Mouse (Mus musculus) ES-E14 (cell line): ENCODE data around the gene Meis3. TPM values are rescaled to one million over a fixed set of nuclear protein-coding genes. Genes with fewer than 3 reads are reported as not detected.

ENCODE experiments used
- DNase-seq: peaks from one replicate; pipeline ENCODE4 v3.0.0-alpha.2; 2013; ENCODE audit warnings: low read depth, low spot score
- H3K27ac ChIP-seq: 2 replicates; pipeline ENCODE4 v1.5.1; 2012; ENCODE audit warnings: low read depth, mild to moderate bottlenecking, low read length, moderate library complexity, mixed read lengths; ENCODE audit not compliant: poor library complexity, insufficient read depth, severe bottlenecking
- H3K36me3 ChIP-seq: 2 replicates; pipeline ENCODE4 v1.6.1; 2012; ENCODE audit warnings: mild to moderate bottlenecking, low read length, moderate library complexity, mixed read lengths; ENCODE audit not compliant: control insufficient read depth, poor library complexity, insufficient read depth, severe bottlenecking
- H3K4me1 ChIP-seq, 2 experiments: fragments of 150-350 bp in 1 of 2; sonication (generic) in 1 of 2; 2 replicates each; pipeline ENCODE4 v1.6.1; 2012; ENCODE audit warnings: low read length in 2 of 2, mild to moderate bottlenecking in 1 of 2, mixed read lengths in 1 of 2; ENCODE audit not compliant: control insufficient read depth in 2 of 2, insufficient read depth in 2 of 2, poor library complexity in 1 of 2
- H3K4me3 ChIP-seq, 2 experiments: fragments of 150-350 bp in 1 of 2; sonication (generic) in 1 of 2; 2 replicates each; pipeline ENCODE4 v1.5.1; 2012; ENCODE audit warnings: low read length in 2 of 2, low read depth in 1 of 2, mild to moderate bottlenecking in 1 of 2, mixed read lengths in 1 of 2; ENCODE audit not compliant: insufficient read depth in 1 of 2, poor library complexity in 1 of 2, severe bottlenecking in 1 of 2
- H3K9ac ChIP-seq: 2 replicates; pipeline ENCODE4 v1.6.1; 2012; ENCODE audit warnings: low read depth, mild to moderate bottlenecking, low read length, mixed read lengths; ENCODE audit not compliant: poor library complexity, insufficient read depth, severe bottlenecking
- H3K9me3 ChIP-seq: fragments of 150-350 bp; sonication (generic); 2 replicates; pipeline ENCODE4 v1.6.1; 2012; ENCODE audit warnings: low read depth, mild to moderate bottlenecking, low read length; ENCODE audit not compliant: control insufficient read depth, insufficient read depth
- CHD2 ChIP-seq: IDR thresholded peaks from 2 replicates; pipeline ENCODE4 v1.6.1; 2014; ENCODE audit warnings: mild to moderate bottlenecking, low read depth, low read length, inconsistent platforms
- HCFC1 ChIP-seq: IDR thresholded peaks from 2 replicates; pipeline ENCODE4 v1.6.1; 2012; ENCODE audit warnings: low read length, inconsistent platforms, borderline replicate concordance; ENCODE audit not compliant: insufficient read depth
- MAFK ChIP-seq: IDR thresholded peaks from 2 replicates; pipeline ENCODE4 v1.6.1; 2014; ENCODE audit warnings: mild to moderate bottlenecking, low read depth, low read length, inconsistent platforms; ENCODE audit not compliant: insufficient read depth
- ZC3H11A ChIP-seq: IDR thresholded peaks from 2 replicates; pipeline ENCODE4 v1.6.1; 2012; ENCODE audit warnings: low read depth, mild to moderate bottlenecking, inconsistent platforms, low read length, borderline replicate concordance
- ZNF384 ChIP-seq: IDR thresholded peaks from 2 replicates; pipeline ENCODE4 v1.6.1; 2012; ENCODE audit warnings: low read depth, low read length, inconsistent platforms
- in situ Hi-C, 2 experiments: fragments of 600-800 bp; cut with MboI; formaldehyde crosslinking; loops; one replicate each; pipeline ENCODE4 v1.15.1; 2025; ENCODE audit warnings: low sequenced_read_pairs in 2 of 2, inconsistent platforms in 1 of 2; ENCODE audit not compliant: unreplicated experiment in 2 of 2
- total RNA-seq: library from RNA; depleted of rRNA; stranded (reverse); fragments of 300-350 nt; gene quantifications from 2 replicates; pipeline ENCODE4 v1.2.3, GENCODE M21; 2012

Gene Meis3
- total RNA-seq, 1 experiment: 3.8 TPM

GRCm38 (mm10) chr7:16201136-16201535 lies 26.2 kb downstream of the Meis3 start:
- Histone ChIP-seq H3K9me3 (no peaks in the 10 kb centered on the region), H3K4me3 (no peak overlapping the region), H3K9ac (no peak overlapping the region), H3K36me3 (peaks cover 4% of the 10 kb centered on the region; the same call in 1 of the 2 replicates), H3K4me1 (peaks cover 0 to 14% of the 10 kb centered on the region in 2 experiments; a peak in 1 of 4 replicates), H3K27ac (no peak overlapping the region)
- no peak for TF ChIP-seq MAFK
- TF ChIP-seq ZNF384: no peak
- TF ChIP-seq ZC3H11A: no peak
- TF ChIP-seq HCFC1: no peak
- TF ChIP-seq CHD2: no peak
- DNase-seq: no peak
- in situ Hi-C loops: loop anchor here in 1 of 2 experiments (10.0 kb wide), 1 partner anchor 56 kb away; no protein-coding TSS in a partner anchor

GRCm38 (mm10) chr7:16202756-16203504 lies 28.0 kb downstream of the Meis3 start:
- DNase-seq: no peak
- H3K9ac ChIP-seq: no peak overlapping the region
- peaks cover 0 to 9% of the 10 kb centered on the region in 2 experiments; a peak in 1 of 4 replicates for H3K4me1 ChIP-seq
- no peak overlapping the region for H3K27ac ChIP-seq
- TF ChIP-seq CHD2 (no peak), ZC3H11A (no peak), ZNF384 (no peak), HCFC1 (no peak), MAFK (no peak)
- H3K36me3 ChIP-seq: no peaks in the 10 kb centered on the region
- H3K4me3 ChIP-seq: no peak overlapping the region
- H3K9me3 ChIP-seq: no peaks in the 10 kb centered on the region
- in situ Hi-C loops: loop anchor here in 1 of 2 experiments (10.0 kb wide), 1 partner anchor 58 kb away; no protein-coding TSS in a partner anchor

DNA sequence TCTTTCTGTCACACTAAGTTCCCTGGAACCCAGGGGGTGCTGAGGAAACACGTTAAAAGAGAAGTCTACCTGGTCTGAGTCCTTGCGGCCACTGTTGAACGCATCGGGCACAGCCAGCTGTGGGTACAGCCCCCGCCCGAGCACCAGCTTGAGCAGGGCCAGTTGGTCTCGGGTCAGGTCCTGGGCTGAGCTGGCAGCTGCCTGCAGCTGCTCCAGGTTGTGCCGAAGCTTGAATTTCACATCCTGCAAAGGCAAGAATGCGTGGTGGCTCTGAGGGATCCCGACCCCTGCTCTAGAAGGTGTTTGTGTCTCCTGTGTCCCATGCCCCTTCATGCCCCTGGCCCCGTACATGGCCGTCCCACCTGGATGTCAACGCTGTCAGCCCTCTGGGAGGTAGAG lies 28.6 kb downstream of the Meis3 start:
- Histone ChIP-seq H3K9me3 (no peaks in the 10 kb centered on the region), H3K36me3 (no peaks in the 10 kb centered on the region), H3K27ac (no peak overlapping the region), H3K4me3 (no peak overlapping the region), H3K4me1 (peaks cover 0 to 9% of the 10 kb centered on the region in 2 experiments; a peak in 1 of 4 replicates), H3K9ac (no peak overlapping the region)
- TF ChIP-seq ZNF384 (no peak), HCFC1 (no peak), ZC3H11A (no peak), MAFK (no peak), CHD2 (no peak)
- no peak for DNase-seq
- in situ Hi-C loops: loop anchor here in 1 of 2 experiments (10.0 kb wide), 1 partner anchor 59 kb away; no protein-coding TSS in a partner anchor

DNA sequence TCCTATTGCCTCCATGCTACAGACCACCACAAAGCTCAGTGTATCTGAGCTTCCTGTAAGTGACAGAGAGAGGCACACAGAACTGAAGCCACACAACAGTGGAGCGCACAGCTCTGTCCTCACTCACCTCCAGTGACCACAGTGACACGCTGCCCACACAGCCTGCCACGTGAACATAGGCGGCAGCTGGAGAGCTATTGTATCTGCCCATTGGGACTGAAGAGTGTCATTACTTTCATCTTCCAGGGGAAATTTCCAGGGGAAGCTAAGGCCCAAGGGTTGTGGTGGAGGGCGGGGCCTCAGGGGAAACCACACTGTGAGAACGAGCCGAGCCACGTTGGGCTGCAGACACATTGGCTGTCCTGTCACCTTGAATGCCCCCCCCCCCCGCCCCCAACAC lies 29.9 kb downstream of the Meis3 start:
- in situ Hi-C loops: loop anchor here in 1 of 2 experiments (10.0 kb wide), 1 partner anchor 60 kb away; no protein-coding TSS in a partner anchor
- no peaks in the 10 kb centered on the region for H3K36me3 ChIP-seq
- no peak overlapping the region for H3K9ac ChIP-seq
- H3K9me3 ChIP-seq: no peaks in the 10 kb centered on the region
- TF ChIP-seq MAFK (no peak), ZC3H11A (no peak)
- H3K27ac ChIP-seq: no peak overlapping the region
- H3K4me3 ChIP-seq: no peak overlapping the region
- DNase-seq: no peak
- H3K4me1 ChIP-seq: peaks cover 0 to 6% of the 10 kb centered on the region in 2 experiments; a peak in 1 of 4 replicates
